Mouse (Mus musculus): ENCODE measurements around the gene Cpn2. TPM values are rescaled to one million over a fixed set of nuclear protein-coding genes. Genes with fewer than 3 reads are reported as not detected.

Gene Cpn2
- polyA plus RNA-seq, 1 experiment from 2014 or later, result not detected

GRCm38 (mm10) chr16:30258441-30258840 is 8.9 kb downstream of the Cpn2 start:
- no peak for ATAC-seq (ENCODE audit: low FRiP score, low TSS enrichment)
- WGBS, result 81% methylated on average over 7 of the region's 7 CpGs
- H3K27ac ChIP-seq (replicated peaks), result no peak overlapping the region
- H3K4me2 ChIP-seq (replicated peaks; ENCODE audit: low read depth), result no peak overlapping the region
- H3K9ac ChIP-seq (ENCODE audit: low read length), result no peak overlapping the region
- no peaks in the 10 kb centered on the region for H3K27me3 ChIP-seq (ENCODE audit: control insufficient read depth, insufficient read depth, low read length)
- H3K4me3 ChIP-seq (ENCODE audit: low read depth, low read length), result no peak overlapping the region
- H3K9me3 ChIP-seq (ENCODE audit: control insufficient read depth, low read length), result no peaks in the 10 kb centered on the region
- H3K36me3 ChIP-seq (ENCODE audit: control insufficient read depth, insufficient read depth, low read length), result no peaks in the 10 kb centered on the region
- H3K4me1 ChIP-seq (replicated peaks; ENCODE audit: control insufficient read depth, insufficient read depth), result no peaks in the 10 kb centered on the region
- TF ChIP-seq EP300 (optimal IDR thresholded peaks at IDR 0.05), result no peak
- no peak for TF ChIP-seq CTCF (IDR thresholded peaks at IDR 0.05; ENCODE audit: low read depth)
- DNase-seq (ENCODE audit: low spot score), result no peak

GRCm38 (mm10) chr16:30257718-30258117 is 9.6 kb downstream of the Cpn2 start:
- no peak overlapping the region for H3K4me2 ChIP-seq (replicated peaks; ENCODE audit: low read depth)
- WGBS, result 64% methylated on average over 9 of the region's 9 CpGs
- H3K9ac ChIP-seq (ENCODE audit: low read length), result no peak overlapping the region
- no peak for DNase-seq (ENCODE audit: low spot score)
- no peaks in the 10 kb centered on the region for H3K9me3 ChIP-seq (ENCODE audit: control insufficient read depth, low read length)
- H3K27me3 ChIP-seq (ENCODE audit: control insufficient read depth, insufficient read depth, low read length), result no peaks in the 10 kb centered on the region
- no peaks in the 10 kb centered on the region for H3K4me1 ChIP-seq (replicated peaks; ENCODE audit: control insufficient read depth, insufficient read depth)
- ATAC-seq (ENCODE audit: low FRiP score, low TSS enrichment), result no peak
- H3K27ac ChIP-seq (replicated peaks), result no peak overlapping the region
- TF ChIP-seq EP300 (optimal IDR thresholded peaks at IDR 0.05) (no peak), CTCF (IDR thresholded peaks at IDR 0.05; ENCODE audit: low read depth) (no peak)
- H3K4me3 ChIP-seq (ENCODE audit: low read depth, low read length), result no peak overlapping the region
- no peaks in the 10 kb centered on the region for H3K36me3 ChIP-seq (ENCODE audit: control insufficient read depth, insufficient read depth, low read length)

GRCm38 (mm10) chr16:30255061-30255460 is 12.2 kb downstream of the Cpn2 start:
- H3K4me1 ChIP-seq (replicated peaks; ENCODE audit: control insufficient read depth, insufficient read depth), result no peaks in the 10 kb centered on the region
- no peak overlapping the region for H3K4me2 ChIP-seq (replicated peaks; ENCODE audit: low read depth)
- TF ChIP-seq CTCF (IDR thresholded peaks at IDR 0.05; ENCODE audit: low read depth), result no peak
- TF ChIP-seq EP300 (optimal IDR thresholded peaks at IDR 0.05), result no peak
- H3K27me3 ChIP-seq (ENCODE audit: control insufficient read depth, insufficient read depth, low read length), result no peaks in the 10 kb centered on the region
- H3K9me3 ChIP-seq (ENCODE audit: control insufficient read depth, low read length), result no peaks in the 10 kb centered on the region
- H3K36me3 ChIP-seq (ENCODE audit: control insufficient read depth, insufficient read depth, low read length), result no peaks in the 10 kb centered on the region
- H3K9ac ChIP-seq (ENCODE audit: low read length), result no peak overlapping the region
- DNase-seq (ENCODE audit: low spot score), result no peak
- WGBS, result 56% methylated on average over 7 of the region's 7 CpGs
- no peak overlapping the region for H3K27ac ChIP-seq (replicated peaks)
- no peak overlapping the region for H3K4me3 ChIP-seq (ENCODE audit: low read depth, low read length)
- no peak for ATAC-seq (ENCODE audit: low FRiP score, low TSS enrichment)

- H3K27me3 ChIP-seq (ENCODE audit: control insufficient read depth, insufficient read depth, low read length), result no peaks in the 10 kb centered on the region
- H3K9me3 ChIP-seq (ENCODE audit: control insufficient read depth, low read length), result no peaks in the 10 kb centered on the region
- no peak for TF ChIP-seq CTCF (IDR thresholded peaks at IDR 0.05; ENCODE audit: low read depth)
- no peak for TF ChIP-seq EP300 (optimal IDR thresholded peaks at IDR 0.05)
- H3K9ac ChIP-seq (ENCODE audit: low read length), result no peak overlapping the region
- no peak overlapping the region for H3K4me2 ChIP-seq (replicated peaks; ENCODE audit: low read depth)
- no peaks in the 10 kb centered on the region for H3K36me3 ChIP-seq (ENCODE audit: control insufficient read depth, insufficient read depth, low read length)
- no peak overlapping the region for H3K27ac ChIP-seq (replicated peaks)
- DNase-seq (ENCODE audit: low spot score) (no peak), ATAC-seq (ENCODE audit: low FRiP score, low TSS enrichment) (no peak)
- H3K4me1 ChIP-seq (replicated peaks; ENCODE audit: control insufficient read depth, insufficient read depth), result no peaks in the 10 kb centered on the region
- no peak overlapping the region for H3K4me3 ChIP-seq (ENCODE audit: low read depth, low read length)
- 47% methylated on average over 9 of the region's 9 CpGs for WGBS
These were observed 13.4 kb downstream of the Cpn2 start for GRCm38 (mm10) chr16:30253900-30254299.

- Histone ChIP-seq H3K9ac (ENCODE audit: low read length) (no peak overlapping the region), H3K4me1 (replicated peaks; ENCODE audit: control insufficient read depth, insufficient read depth) (no peaks in the 10 kb centered on the region), H3K27ac (replicated peaks) (0 out of 2 replicates have a peak overlapping the region, but pooled peaks have one; percentile 13), H3K27me3 (ENCODE audit: control insufficient read depth, insufficient read depth, low read length) (no peaks in the 10 kb centered on the region), H3K9me3 (ENCODE audit: control insufficient read depth, low read length) (no peaks in the 10 kb centered on the region), H3K36me3 (ENCODE audit: control insufficient read depth, insufficient read depth, low read length) (no peaks in the 10 kb centered on the region), H3K4me3 (ENCODE audit: low read depth, low read length) (no peak overlapping the region), H3K4me2 (replicated peaks; ENCODE audit: low read depth) (no peak overlapping the region)
- ATAC-seq (ENCODE audit: low FRiP score, low TSS enrichment) (peak; percentile 80), DNase-seq (ENCODE audit: low spot score) (peak; percentile 81)
- WGBS, result 72% methylated on average over 4 of the region's 4 CpGs
- TF ChIP-seq EP300 (optimal IDR thresholded peaks at IDR 0.05) (no peak), CTCF (IDR thresholded peaks at IDR 0.05; ENCODE audit: low read depth) (no peak)
These were observed 13.9 kb downstream of the Cpn2 start for GRCm38 (mm10) chr16:30253374-30253773.

GRCm38 (mm10) chr16:30252003-30252418 is 15.3 kb downstream of the Cpn2 start:
- Histone ChIP-seq H3K27me3 (ENCODE audit: control insufficient read depth, insufficient read depth, low read length) (no peaks in the 10 kb centered on the region), H3K4me3 (ENCODE audit: low read depth, low read length) (no peak overlapping the region; the same call in 1 of the 2 replicates)

More at GRCm38 (mm10) chr16:30252003-30252418, 15.3 kb downstream of the Cpn2 start:
- TF ChIP-seq CTCF (IDR thresholded peaks at IDR 0.05; ENCODE audit: low read depth), result peak; percentile 100
- no peak for TF ChIP-seq EP300 (optimal IDR thresholded peaks at IDR 0.05)
- no peak overlapping the region for H3K27ac ChIP-seq (replicated peaks)
- peak; percentile 90 for DNase-seq (ENCODE audit: low spot score)
- H3K9ac ChIP-seq (ENCODE audit: low read length), result no peak overlapping the region
- WGBS, result 2% methylated on average over 21 of the region's 21 CpGs
- H3K36me3 ChIP-seq (ENCODE audit: control insufficient read depth, insufficient read depth, low read length), result no peaks in the 10 kb centered on the region
- no peaks in the 10 kb centered on the region for H3K4me1 ChIP-seq (replicated peaks; ENCODE audit: control insufficient read depth, insufficient read depth)
- peak overlapping the region; percentile 46 for H3K4me2 ChIP-seq (replicated peaks; ENCODE audit: low read depth)
- ATAC-seq (ENCODE audit: low FRiP score, low TSS enrichment), result peak; percentile 81
- no peaks in the 10 kb centered on the region for H3K9me3 ChIP-seq (ENCODE audit: control insufficient read depth, low read length)

Measured in stomach, postnatal 0 days (tissue).